15 mouse cellular contexts compared by ENCODE assay signal in the genomic region with DNA sequence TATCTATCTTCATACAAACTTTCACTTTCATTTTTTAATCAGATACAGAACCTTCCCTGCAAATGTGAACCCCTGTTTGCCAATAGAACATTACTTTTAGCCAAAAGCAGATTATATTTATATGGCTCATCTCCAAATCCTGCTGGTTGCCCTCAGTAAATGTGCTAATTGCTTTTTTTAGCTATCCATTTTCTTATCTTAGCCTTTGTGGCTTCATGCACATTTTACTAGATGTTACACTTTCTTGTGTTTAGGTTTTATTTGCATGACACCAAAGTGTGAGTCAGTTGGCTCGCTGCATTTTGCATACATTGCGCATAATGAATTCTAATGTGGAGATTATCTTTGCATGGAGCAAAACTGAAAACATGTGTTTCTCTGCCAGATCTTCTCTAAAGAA.
DNase-seq lines count a peak whose midpoint lies in the region; ATAC-seq and TF ChIP-seq lines count a peak whose summit lies in the region.
"Had no signal": no experiment of that assay in that cellular context is flagged by ENCODE, and none has a peak within 500 bp of the region (broad histone marks: within the 10 kb centered on the region; RNA-seq: fewer than 3 reads in every experiment).

No protein-coding gene starts in this region.

- H3K9me3 ChIP-seq in forebrain, postnatal 0 days (ENCODE audit: low read length) = no peaks in the 10 kb centered on the region
- H3K9me3 ChIP-seq in forebrain, embryonic 15.5 days = no peaks in the 10 kb centered on the region
- H3K9me3 ChIP-seq: heart, embryonic 12.5 days; midbrain, embryonic 10.5 days had no signal

- no peak for ATAC-seq in cerebellum, adult (ENCODE audit: insufficient number of reproducible peaks, low FRiP score, low TSS enrichment)
- ATAC-seq in forebrain, postnatal 0 days = peak; percentile 40; the same call in 1 of the 2 replicates
- ATAC-seq in forebrain, embryonic 15.5 days (replicated peaks) = no peak; the same call in 1 of the 2 replicates
- ATAC-seq: hindbrain, embryonic 16.5 days had no signal

- TF ChIP-seq POLR2A in cerebellum, adult 2 months (IDR thresholded peaks at IDR 0.05; ENCODE audit: borderline replicate concordance, insufficient read depth, low read length) = no peak
- no peak for TF ChIP-seq POLR2A in myocyte (IDR thresholded peaks at IDR 0.05; ENCODE audit: insufficient read length, low read depth)

- DNase-seq in cerebellum, adult 2 months = peak; percentile 22 to 78
- peak; percentile 36 for DNase-seq in forebrain, postnatal 0 days
- peak; percentile 20 for DNase-seq in right cerebral cortex, adult 18-20 months
- DNase-seq in right cerebral cortex, postnatal 14 days = no peak
- DNase-seq in heart, postnatal 25 days (ENCODE audit: low spot score) = no peak
- DNase-seq: heart, postnatal 36 days; kidney, adult 11 months; kidney, postnatal 25 days; lung, postnatal 36 days had no signal

- no peak for TF ChIP-seq CTCF in cerebellum, adult 2 months (IDR thresholded peaks at IDR 0.05; ENCODE audit: borderline replicate concordance, insufficient read depth, low read depth, low read length)
- no peak for TF ChIP-seq CTCF in forebrain, postnatal 0 days (IDR thresholded peaks at IDR 0.05; ENCODE audit: low read depth)

- no peak overlapping the region for H3K4me2 ChIP-seq in forebrain, postnatal 0 days (ENCODE audit: low read depth)
- H3K4me2 ChIP-seq in forebrain, embryonic 15.5 days (replicated peaks) = no peak overlapping the region
- peak overlapping the region; percentile 36 for H3K4me2 ChIP-seq in myocyte (ENCODE audit: low read depth)
- H3K4me2 ChIP-seq: heart, embryonic 12.5 days had no signal

- no peaks in the 10 kb centered on the region for H3K36me3 ChIP-seq in forebrain, postnatal 0 days (ENCODE audit: insufficient read depth)
- no peaks in the 10 kb centered on the region for H3K36me3 ChIP-seq in forebrain, embryonic 15.5 days
- H3K36me3 ChIP-seq in myocyte (ENCODE audit: control insufficient read depth, insufficient read depth) = no peaks in the 10 kb centered on the region
- H3K36me3 ChIP-seq: heart, embryonic 12.5 days; midbrain, embryonic 10.5 days had no signal

- no peak overlapping the region; the same call in 1 of the 2 replicates for H3K27ac ChIP-seq in cerebellum, adult 2 months (ENCODE audit: insufficient read depth, low read length)
- no peak overlapping the region for H3K27ac ChIP-seq in forebrain, postnatal 0 days (ENCODE audit: low read depth, low read length)
- H3K27ac ChIP-seq in forebrain, embryonic 15.5 days (replicated peaks) = no peak overlapping the region
- H3K27ac ChIP-seq: midbrain, embryonic 10.5 days had no signal

- intact Hi-C loops in heart, postnatal 25 days (cut with DNase I) = no loop called here

- no peak overlapping the region for H3ac ChIP-seq in myocyte (ENCODE audit: control insufficient read depth, insufficient read length)

- H3K79me2 ChIP-seq in myocyte (ENCODE audit: control insufficient read depth, insufficient read depth) = no peaks in the 10 kb centered on the region

- WGBS in cerebellum, adult 2 months = 44% methylated on average over 2 of the region's 2 CpGs
- WGBS in forebrain, postnatal 0 days = 48% methylated on average over 2 of the region's 2 CpGs
- 55% methylated on average over 2 of the region's 2 CpGs for WGBS in forebrain, embryonic 15.5 days

- no peak overlapping the region for H3K4me3 ChIP-seq in cerebellum, adult 2 months (replicated peaks; ENCODE audit: insufficient read depth, low read depth, low read length)
- no peak overlapping the region for H3K4me3 ChIP-seq in forebrain, postnatal 0 days (ENCODE audit: low read depth, low read length)
- H3K4me3 ChIP-seq in forebrain, embryonic 15.5 days = no peak overlapping the region
- H3K4me3 ChIP-seq in myocyte = no peak overlapping the region
- H3K4me3 ChIP-seq: heart, embryonic 12.5 days; midbrain, embryonic 10.5 days had no signal

- H3K9ac ChIP-seq in forebrain, postnatal 0 days = no peak overlapping the region
- H3K9ac ChIP-seq in forebrain, embryonic 15.5 days (replicated peaks) = no peak overlapping the region
- H3K9ac ChIP-seq: heart, embryonic 12.5 days had no signal

- no peaks in the 10 kb centered on the region for H3K27me3 ChIP-seq in cerebellum, adult 2 months (ENCODE audit: control insufficient read depth, insufficient read depth, low read length)
- H3K27me3 ChIP-seq in forebrain, postnatal 0 days (ENCODE audit: insufficient read depth, low read length) = no peaks in the 10 kb centered on the region
- no peaks in the 10 kb centered on the region for H3K27me3 ChIP-seq in forebrain, embryonic 15.5 days
- no peaks in the 10 kb centered on the region for H3K27me3 ChIP-seq in myocyte (ENCODE audit: control insufficient read depth, insufficient read depth, insufficient read length)
- H3K27me3 ChIP-seq: heart, embryonic 12.5 days had no signal

- peaks cover 18% of the 10 kb centered on the region; the same call in 1 of the 2 replicates for H3K4me1 ChIP-seq in cerebellum, adult 2 months (ENCODE audit: control insufficient read depth, insufficient read depth, low read length)
- H3K4me1 ChIP-seq in forebrain, postnatal 0 days (ENCODE audit: insufficient read depth) = no peaks in the 10 kb centered on the region
- H3K4me1 ChIP-seq in forebrain, embryonic 15.5 days = peaks cover 18% of the 10 kb centered on the region
- H3K4me1 ChIP-seq: heart, embryonic 12.5 days had no signal

TF ChIP-seq in myocyte, 11 proteins besides CTCF, POLR2A, EP300 and RAD21:
- TF ChIP-seq USF1 (IDR thresholded peaks at IDR 0.05; ENCODE audit: low read depth) (no peak), REST (IDR thresholded peaks at IDR 0.05; ENCODE audit: insufficient read depth, insufficient read length) (no peak), SRF (IDR thresholded peaks at IDR 0.05; ENCODE audit: control insufficient read depth, insufficient read length, low read depth) (no peak), MYOD1 (IDR thresholded peaks at IDR 0.05; ENCODE audit: control insufficient read depth in 1 of 3, insufficient read length in 2 of 3, low read depth in 2 of 3) (no peak), MAX (IDR thresholded peaks at IDR 0.05; ENCODE audit: low read depth) (no peak), E2F4 (IDR thresholded peaks at IDR 0.05; ENCODE audit: insufficient read depth) (no peak), POLR2AphosphoS2 (IDR thresholded peaks at IDR 0.05; ENCODE audit: insufficient read length, low read depth) (no peak), TCF3 (IDR thresholded peaks at IDR 0.05; ENCODE audit: insufficient read length, low read depth) (no peak), TCF12 (IDR thresholded peaks at IDR 0.05; ENCODE audit: insufficient read depth, poor library complexity, severe bottlenecking) (no peak), MYOG (IDR thresholded peaks at IDR 0.05; ENCODE audit: control insufficient read depth in 1 of 3, insufficient read depth in 1 of 3, insufficient read length in 2 of 3, low read depth in 2 of 3) (no peak), CEBPB (IDR thresholded peaks at IDR 0.05; ENCODE audit: insufficient read depth, poor library complexity, severe bottlenecking) (no peak)

Comparison
In these comparisons a context has a peak if more than half of its experiments do, and no peak if none do; other contexts are left out.
1. DNase-seq: peak in cerebellum, adult 2 months (2 of 2), forebrain, postnatal 0 days (single experiment) and right cerebral cortex, adult 18-20 months (single experiment); none in right cerebral cortex, postnatal 14 days (single experiment) and heart, postnatal 25 days (single experiment).